Mouse (Mus musculus): ENCODE results near the gene Adcyap1r1. TPM values are rescaled to one million over a fixed set of nuclear protein-coding genes. Genes with fewer than 3 reads are reported as not detected.

The Adcyap1r1 gene
- total RNA-seq, 2 experiments from 2014 or later, result 2.7 to 4.0 TPM

GRCm38 (mm10) chr6:55485216-55485615, 33.4 kb downstream of the Adcyap1r1 start:
- DNase-seq, result no peak
- intact Hi-C loops (cut with DNase I; ENCODE audit: low total_unique reads), result no loop called here

DNA sequence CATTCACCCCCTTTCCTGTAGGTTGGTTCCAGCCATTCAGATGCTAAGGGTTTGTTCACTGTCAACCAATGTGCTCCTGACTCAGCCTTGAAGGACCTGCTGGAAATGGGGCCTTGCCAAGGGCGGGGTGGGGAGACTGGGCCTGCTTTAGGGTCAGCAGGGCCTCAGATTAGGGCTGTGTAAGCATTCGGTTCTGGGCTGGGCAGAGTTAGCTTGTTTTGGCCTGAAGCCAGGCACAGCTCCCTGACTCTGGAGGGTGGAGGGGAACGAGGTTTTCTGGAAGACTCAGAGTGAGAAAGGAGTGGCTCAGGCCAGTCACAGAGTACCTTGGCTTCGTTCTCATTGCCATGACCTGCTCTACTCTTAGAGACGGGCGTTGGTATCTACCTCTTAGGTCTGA, 35.9 kb downstream of the Adcyap1r1 start:
- DNase-seq, result peak; percentile 43
- intact Hi-C loops (cut with DNase I; ENCODE audit: low total_unique reads), result no loop called here

DNA sequence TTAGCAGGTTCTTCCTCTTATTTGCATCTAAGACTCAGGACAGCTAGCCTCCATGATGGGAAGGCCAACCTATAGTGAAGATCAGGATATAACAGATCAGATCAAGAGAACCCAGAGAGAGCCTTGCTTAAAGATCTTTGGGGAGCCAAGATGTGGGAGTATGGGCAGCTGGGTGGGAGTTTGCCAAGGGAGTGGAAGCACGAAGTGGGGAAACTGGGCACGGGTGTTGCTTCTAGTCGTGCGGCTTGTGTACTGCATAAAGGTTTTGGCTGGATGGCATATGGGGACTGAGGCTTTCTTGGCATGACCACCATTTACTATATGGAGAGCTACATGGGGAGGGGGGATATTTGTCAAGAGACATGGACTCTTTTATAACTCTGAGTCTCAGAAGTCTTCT, 44.4 kb downstream of the Adcyap1r1 start:
- DNase-seq, result no peak
- intact Hi-C loops (cut with DNase I; ENCODE audit: low total_unique reads), result no loop called here

DNA sequence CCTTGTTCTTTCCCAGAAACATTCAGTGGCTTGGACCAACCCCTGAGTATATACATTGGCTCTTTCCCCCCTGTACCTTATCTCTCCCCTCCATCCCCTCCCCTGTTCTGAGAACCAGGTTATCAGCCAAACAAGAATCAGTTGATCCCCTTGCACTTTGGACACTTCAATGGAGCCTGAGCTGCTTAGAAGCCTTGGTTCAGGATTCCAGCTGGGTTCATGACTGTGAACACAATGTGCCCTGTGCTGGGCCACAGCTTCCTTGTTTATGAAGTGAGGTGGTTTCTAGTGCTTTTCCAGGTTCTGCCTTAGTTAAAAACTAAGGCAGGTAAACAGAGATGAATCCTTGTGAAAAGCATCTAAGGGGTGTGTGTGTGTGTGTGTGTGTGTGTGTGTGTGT, 47.0 kb downstream of the Adcyap1r1 start:
- intact Hi-C loops (cut with DNase I; ENCODE audit: low total_unique reads), result no loop called here
- DNase-seq, result no peak

DNA sequence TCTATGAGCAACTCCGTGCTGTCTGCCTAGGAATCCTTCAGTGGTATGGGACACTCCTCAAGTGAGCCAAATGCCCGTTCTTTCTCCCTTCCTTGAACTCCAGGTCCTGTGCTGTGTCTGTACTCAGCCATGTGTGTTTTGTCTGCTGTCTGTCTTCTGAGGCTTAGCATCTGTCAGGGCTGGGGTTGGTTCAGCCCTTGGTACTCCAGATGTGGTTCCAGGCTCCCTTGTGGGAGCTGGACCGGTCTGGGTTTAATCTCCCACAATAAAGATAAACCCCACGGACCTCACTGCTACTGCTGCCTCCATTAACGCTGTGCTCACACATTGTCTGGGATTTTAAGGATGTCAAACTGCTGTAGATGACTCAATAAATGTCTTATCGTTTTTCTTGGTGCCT, 49.3 kb downstream of the Adcyap1r1 start:
- intact Hi-C loops (cut with DNase I; ENCODE audit: low total_unique reads), result loop anchor here (5.0 kb wide), 1 partner anchor 284 kb away; no protein-coding TSS in a partner anchor
- DNase-seq, result no peak

GRCm38 (mm10) chr6:55502309-55502708, 50.5 kb downstream of the Adcyap1r1 start:
- no peak for DNase-seq
- intact Hi-C loops (cut with DNase I; ENCODE audit: low total_unique reads), result loop anchor here (5.0 kb wide), 1 partner anchor 285 kb away; no protein-coding TSS in a partner anchor

DNA sequence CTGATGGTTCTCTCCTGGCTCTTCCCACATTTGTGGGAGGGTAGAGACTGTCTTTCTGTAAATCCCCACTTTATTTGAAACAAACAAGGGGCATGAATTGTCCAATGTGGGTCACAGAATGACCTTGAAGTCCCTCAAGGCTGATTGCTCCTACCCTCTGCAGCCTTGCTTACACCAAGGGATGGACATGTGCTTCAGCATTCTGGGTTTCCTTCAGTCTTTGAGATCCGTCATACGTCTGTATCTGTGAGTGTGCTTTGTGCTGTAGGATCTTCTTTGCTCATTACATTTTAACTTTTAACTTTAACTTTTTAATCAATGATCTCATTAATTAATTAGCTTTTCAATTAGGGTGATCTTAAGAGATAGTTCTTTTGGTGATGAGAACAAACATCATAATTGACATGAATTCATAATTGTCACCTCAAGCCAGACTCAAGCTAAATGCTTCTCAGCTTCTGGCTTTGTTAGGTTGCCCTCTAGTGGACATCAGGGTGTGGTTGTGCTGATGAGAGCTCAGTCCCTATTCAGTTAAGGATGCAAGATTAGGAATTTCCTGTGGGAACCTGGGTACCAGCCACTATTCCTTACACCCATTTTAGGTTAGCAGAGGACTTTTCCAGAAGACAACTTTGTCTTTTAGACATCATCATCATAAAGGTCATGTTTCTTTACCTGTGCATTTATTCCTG, 53.2 kb downstream of the Adcyap1r1 start:
- intact Hi-C loops (cut with DNase I; ENCODE audit: low total_unique reads), result loop anchor here (2.0 to 5.0 kb wide), 3 partner anchors 110 to 288 kb away; no protein-coding TSS in a partner anchor

GRCm38 (mm10) chr6:55506519-55506918, 54.7 kb downstream of the Adcyap1r1 start:
- intact Hi-C loops (cut with DNase I; ENCODE audit: low total_unique reads), result loop anchor here (2.0 to 5.0 kb wide), 2 partner anchors 44 to 274 kb away; no protein-coding TSS in a partner anchor
- DNase-seq, result no peak

More for the DNA sequence above, 53.2 kb downstream of the Adcyap1r1 start:
- peak; percentile 28 for DNase-seq

- intact Hi-C loops (cut with DNase I; ENCODE audit: low total_unique reads), result loop anchor here (5.0 kb wide), 1 partner anchor 277 kb away; no protein-coding TSS in a partner anchor
- no peak for DNase-seq
Observed at GRCm38 (mm10) chr6:55509130-55509870, 57.5 kb downstream of the Adcyap1r1 start.

GRCm38 (mm10) chr6:55511212-55512065, 59.7 kb downstream of the Adcyap1r1 start:
- intact Hi-C loops (cut with DNase I; ENCODE audit: low total_unique reads), result no loop called here
- peak; percentile 78 for DNase-seq

GRCm38 (mm10) chr6:55512066-55512703, 60.4 kb downstream of the Adcyap1r1 start:
- DNase-seq, result no peak
- intact Hi-C loops (cut with DNase I; ENCODE audit: low total_unique reads), result no loop called here

- DNase-seq, result no peak
- intact Hi-C loops (cut with DNase I; ENCODE audit: low total_unique reads), result no loop called here
Observed at GRCm38 (mm10) chr6:55513477-55513876, 61.7 kb downstream of the Adcyap1r1 start.

DNA sequence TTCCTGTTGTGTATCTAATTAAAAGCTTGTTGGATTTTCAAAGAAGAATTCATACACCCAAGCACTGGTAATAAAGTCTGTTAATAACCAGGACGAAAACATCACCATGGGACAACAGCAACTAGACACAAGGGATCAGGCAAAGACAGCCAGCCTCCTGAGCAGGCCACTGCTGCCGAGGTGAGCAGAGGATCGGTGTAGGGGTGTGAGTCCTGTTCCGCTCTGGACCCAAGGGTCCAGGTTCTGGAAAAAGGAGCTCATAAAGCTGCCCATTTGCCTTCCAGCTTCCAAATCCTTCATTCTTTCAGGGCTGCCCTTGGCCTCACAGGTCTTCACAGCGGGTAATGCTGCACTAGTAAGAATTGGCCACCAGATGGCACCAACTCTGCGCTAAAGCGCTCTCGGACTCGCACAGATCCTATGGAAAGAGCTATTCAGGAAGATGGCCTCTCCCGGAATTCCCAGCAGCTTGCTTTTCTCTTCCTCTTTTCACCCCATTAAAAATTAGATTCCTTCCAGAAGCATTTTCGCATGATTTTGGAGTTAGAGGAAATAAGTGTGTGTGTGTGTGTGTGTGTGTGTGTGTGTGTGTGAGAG, 67.9 kb downstream of the Adcyap1r1 start:
- intact Hi-C loops (cut with DNase I; ENCODE audit: low total_unique reads), result loop anchor here (5.0 kb wide), 1 partner anchor 428 kb away; no protein-coding TSS in a partner anchor
- peak; percentile 68 for DNase-seq

DNA sequence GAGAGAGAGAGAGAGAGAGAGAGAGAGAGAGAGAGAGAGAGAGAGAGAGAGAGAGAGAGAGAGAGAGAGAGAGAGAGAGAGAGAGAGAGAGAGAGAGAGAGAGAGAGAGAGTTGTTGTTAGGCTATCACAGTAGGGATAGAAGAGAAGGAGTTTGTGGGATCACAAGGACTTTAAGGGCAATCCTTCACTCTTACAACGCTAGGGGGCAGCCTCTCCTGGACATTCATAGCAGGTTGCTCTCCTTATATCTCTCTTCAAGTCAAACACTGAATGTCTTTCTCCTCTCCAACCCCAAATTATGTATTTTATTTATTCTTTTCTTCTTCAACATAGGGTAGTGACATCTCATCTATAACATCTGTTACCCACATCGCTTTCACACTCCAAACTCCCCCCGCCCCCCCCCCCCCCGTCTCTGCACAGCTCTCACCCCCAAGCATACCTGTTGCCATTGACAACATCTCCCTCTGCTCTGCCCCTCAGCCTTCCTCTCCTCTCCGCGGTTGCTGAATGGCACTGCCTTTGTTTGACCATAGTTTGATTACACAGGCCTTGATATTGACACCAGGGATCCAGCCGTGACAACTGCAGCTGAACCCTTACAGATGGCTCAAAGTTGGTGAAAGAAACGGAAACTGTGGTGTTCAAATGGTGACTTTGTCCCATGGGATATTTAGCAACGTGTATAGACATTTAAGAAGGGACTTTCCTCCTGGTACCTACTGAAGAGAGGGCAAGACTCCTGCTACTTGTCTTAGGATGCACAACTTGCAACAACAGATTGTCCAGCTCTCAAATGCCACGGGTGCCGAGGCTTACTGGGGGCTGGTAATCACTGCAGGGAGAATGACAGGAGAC, 68.7 kb downstream of the Adcyap1r1 start:
- intact Hi-C loops (cut with DNase I; ENCODE audit: low total_unique reads), result loop anchor here (5.0 kb wide), 1 partner anchor 427 kb away; no protein-coding TSS in a partner anchor
- peak; percentile 18 for DNase-seq

- no peak for DNase-seq
- intact Hi-C loops (cut with DNase I; ENCODE audit: low total_unique reads), result no loop called here
Observed at GRCm38 (mm10) chr6:55536469-55536868, 84.7 kb downstream of the Adcyap1r1 start.

DNA sequence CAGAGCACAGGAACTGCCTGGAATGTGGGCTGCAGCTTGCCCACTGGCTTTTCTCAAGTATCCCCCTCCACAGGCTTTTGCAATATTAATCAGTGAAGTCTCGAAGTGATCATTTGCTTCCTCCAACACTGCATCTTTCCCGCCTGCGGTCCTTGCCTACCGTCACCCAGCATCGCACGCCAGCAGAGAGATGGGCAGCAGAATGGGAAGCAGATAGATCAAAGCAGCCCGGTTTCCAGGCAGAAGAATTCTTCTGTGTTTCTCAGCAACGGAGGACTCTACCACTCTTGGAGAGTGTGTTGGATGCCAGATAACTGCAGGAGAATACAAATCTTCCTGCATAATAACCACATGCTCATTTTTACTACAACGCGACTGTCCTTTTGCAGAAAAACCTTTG, 87.4 kb downstream of the Adcyap1r1 start:
- intact Hi-C loops (cut with DNase I; ENCODE audit: low total_unique reads), result no loop called here

GRCm38 (mm10) chr6:55542359-55542758, 90.6 kb downstream of the Adcyap1r1 start:
- DNase-seq, result no peak
- intact Hi-C loops (cut with DNase I; ENCODE audit: low total_unique reads), result no loop called here

More for the DNA sequence above, 87.4 kb downstream of the Adcyap1r1 start:
- DNase-seq, result no peak

- DNase-seq, result no peak
- intact Hi-C loops (cut with DNase I; ENCODE audit: low total_unique reads), result no loop called here
Observed at GRCm38 (mm10) chr6:55543345-55543744, 91.6 kb downstream of the Adcyap1r1 start.
